Mouse (Mus musculus) liver, adult 2 months (tissue): ENCODE results near the gene Tmem35b. TPM values are rescaled to one million over a fixed set of nuclear protein-coding genes. Genes with fewer than 3 reads are reported as not detected.
"Not testable (repeated sequence)": the region's sequence is repeated elsewhere in the genome, so short reads cannot be mapped to it uniquely, and the experiment has no call there.

Source experiments
- DNase-seq: peaks from one replicate; pipeline ENCODE4 v3.0.0-alpha.2; 2011; ENCODE audit warnings: low read depth, low spot score; ENCODE audit errors: extremely low read depth
- H3K27ac ChIP-seq: fragments of 200-500 bp; replicated peaks from 2 replicates; pipeline ENCODE4 v1.5.1; 2012; ENCODE audit warnings: low read depth, mild to moderate bottlenecking, control low read depth, inconsistent platforms, low read length; ENCODE audit not compliant: insufficient read depth
- H3K27me3 ChIP-seq: fragments of 200-500 bp; 2 replicates; pipeline ENCODE4 v1.6.1; 2012; ENCODE audit warnings: mild to moderate bottlenecking, moderate library complexity, low read length, inconsistent platforms; ENCODE audit not compliant: control insufficient read depth, insufficient read depth
- H3K36me3 ChIP-seq: fragments of 200-500 bp; 2 replicates; pipeline ENCODE4 v1.6.1; 2012; ENCODE audit warnings: low read length, inconsistent platforms; ENCODE audit not compliant: control insufficient read depth, insufficient read depth
- H3K4me1 ChIP-seq: fragments of 200-500 bp; 2 replicates; pipeline ENCODE4 v1.6.1; 2011; ENCODE audit warnings: low read length; ENCODE audit not compliant: control insufficient read depth, insufficient read depth
- H3K4me3 ChIP-seq: fragments of 200-500 bp; 2 replicates; pipeline ENCODE4 v1.5.1; 2011; ENCODE audit warnings: low read depth, mild to moderate bottlenecking, control low read depth, low read length, moderate library complexity; ENCODE audit not compliant: insufficient read depth
- H3K79me2 ChIP-seq: fragments of 200-500 bp; 2 replicates; pipeline ENCODE4 v1.6.1; 2012; ENCODE audit warnings: inconsistent platforms, mild to moderate bottlenecking, low read length, moderate library complexity; ENCODE audit not compliant: control insufficient read depth, insufficient read depth
- H3K9ac ChIP-seq: fragments of 200-500 bp; 2 replicates; pipeline ENCODE4 v1.6.1; 2012; ENCODE audit warnings: low read depth, mild to moderate bottlenecking, control low read depth, inconsistent platforms, low read length
- CTCF ChIP-seq: fragments of 200-500 bp; IDR thresholded peaks from 2 replicates; pipeline ENCODE4 v1.5.1; 2011; ENCODE audit warnings: low read depth, low read length, control low read depth
- POLR2A ChIP-seq: fragments of 200-500 bp; IDR thresholded peaks from 2 replicates; pipeline ENCODE4 v1.6.1; 2011; ENCODE audit warnings: low read length, control low read depth; ENCODE audit not compliant: insufficient read depth; ENCODE audit errors: extremely low read depth
- WGBS: fragments of 180-500 bp; shearing (Covaris S2); methylation state at CpG from one replicate; pipeline ENCODE4 v1.1.7; 2018; 5-methylcytosine and 5-hydroxymethylcytosine counted together
- polyA plus RNA-seq: library from polyadenylated mRNA; depleted of rRNA; stranded (reverse); fragments of >200 nt; gene quantifications from 2 replicates; pipeline ENCODE4 v1.2.3, GENCODE M21; 2012
- total RNA-seq: library from RNA; depleted of rRNA; stranded (reverse); fragments of >200 nt; gene quantifications from 2 replicates; pipeline ENCODE4 v1.2.3, GENCODE M21; 2014

The Tmem35b gene
- total and polyA plus RNA-seq, 2 experiments, result 11.5 to 11.8 TPM

- no peaks in the 10 kb centered on the region for H3K79me2 ChIP-seq
- H3K27me3 ChIP-seq, result no peaks in the 10 kb centered on the region
- H3K36me3 ChIP-seq, result peaks cover 12% of the 10 kb centered on the region; the same call in 1 of the 2 replicates
- H3K27ac ChIP-seq, result no peak overlapping the region
- WGBS, result 97% methylated on average over 1 of the region's 1 CpGs
- H3K4me1 ChIP-seq, result no peaks in the 10 kb centered on the region
- TF ChIP-seq CTCF (no peak), POLR2A (no peak)
- no peak for DNase-seq
- H3K4me3 ChIP-seq, result no peak overlapping the region
- no peak overlapping the region for H3K9ac ChIP-seq
These were observed 32.3 kb upstream of the Tmem35b start for GRCm38 (mm10) chr4:127091188-127091587.

GRCm38 (mm10) chr4:127095090-127095489 lies 28.4 kb upstream of the Tmem35b start:
- 94% methylated on average over 4 of the region's 4 CpGs for WGBS
- H3K36me3 ChIP-seq, result peaks cover 3% of the 10 kb centered on the region; the same call in 1 of the 2 replicates

GRCm38 (mm10) chr4:127099552-127099951 lies 23.9 kb upstream of the Tmem35b start:
- H3K27me3 ChIP-seq, H3K4me1 ChIP-seq, DNase-seq, H3K27ac ChIP-seq, H3K9ac ChIP-seq, H3K79me2 ChIP-seq, H3K4me3 ChIP-seq: not testable (repeated sequence)
- WGBS, result 98% methylated on average over 1 of the region's 2 CpGs
- peaks cover 11% of the 10 kb centered on the region; the same call in 1 of the 2 replicates for H3K36me3 ChIP-seq

More at GRCm38 (mm10) chr4:127095090-127095489, 28.4 kb upstream of the Tmem35b start:
- Histone ChIP-seq H3K9ac (no peak overlapping the region), H3K79me2 (no peaks in the 10 kb centered on the region), H3K4me1 (no peaks in the 10 kb centered on the region), H3K27me3 (no peaks in the 10 kb centered on the region), H3K4me3 (no peak overlapping the region), H3K27ac (no peak overlapping the region)
- DNase-seq, result no peak
- TF ChIP-seq CTCF (no peak), POLR2A (no peak)

- H3K4me3 ChIP-seq, result no peak overlapping the region
- DNase-seq, result peak; percentile 46
- H3K9ac ChIP-seq, result no peak overlapping the region
- no peak overlapping the region for H3K27ac ChIP-seq
- H3K79me2 ChIP-seq, result no peaks in the 10 kb centered on the region
- H3K4me1 ChIP-seq, result no peaks in the 10 kb centered on the region
- TF ChIP-seq POLR2A (no peak), CTCF (no peak)
- H3K36me3 ChIP-seq, result peaks cover 26% of the 10 kb centered on the region
- H3K27me3 ChIP-seq, result no peaks in the 10 kb centered on the region
- 43% methylated on average over 4 of the region's 4 CpGs for WGBS
These were observed 15.9 kb upstream of the Tmem35b start for GRCm38 (mm10) chr4:127107566-127107965.

GRCm38 (mm10) chr4:127110570-127110969 lies 12.9 kb upstream of the Tmem35b start:
- Histone ChIP-seq H3K9ac (no peak overlapping the region), H3K27ac (no peak overlapping the region), H3K27me3 (no peaks in the 10 kb centered on the region), H3K79me2 (no peaks in the 10 kb centered on the region), H3K36me3 (peaks cover 18% of the 10 kb centered on the region), H3K4me3 (no peak overlapping the region), H3K4me1 (no peaks in the 10 kb centered on the region)
- TF ChIP-seq POLR2A (no peak), CTCF (no peak)
- 84% methylated on average over 4 of the region's 4 CpGs for WGBS
- no peak for DNase-seq

- peaks cover 9% of the 10 kb centered on the region; the same call in 1 of the 2 replicates for H3K36me3 ChIP-seq
- H3K4me1 ChIP-seq, result no peaks in the 10 kb centered on the region; the same call in 1 of the 2 replicates
- WGBS, result 93% methylated on average over 1 of the region's 1 CpGs
- H3K27ac ChIP-seq, result no peak overlapping the region
- no peaks in the 10 kb centered on the region for H3K27me3 ChIP-seq
- no peak for DNase-seq
- no peak overlapping the region for H3K4me3 ChIP-seq
- H3K79me2 ChIP-seq, result no peaks in the 10 kb centered on the region
- TF ChIP-seq CTCF (no peak), POLR2A (no peak)
- H3K9ac ChIP-seq, result no peak overlapping the region
These were observed 840 bp downstream of the Tmem35b start for GRCm38 (mm10) chr4:127124331-127124730.
